ENCODE assay signal across 23 mouse cellular contexts in genomic region chr17:75233923-75234322, GRCm38 (mm10).
DNase-seq lines count a peak whose midpoint lies in the region; ATAC-seq and TF ChIP-seq lines count a peak whose summit lies in the region.
"Had no signal": no experiment of that assay in that cellular context is flagged by ENCODE, and none has a peak within 500 bp of the region (broad histone marks: within the 10 kb centered on the region; RNA-seq: fewer than 3 reads in every experiment).

No protein-coding gene starts in this region.

- peaks cover 0 to 14% of the 10 kb centered on the region in 2 experiments; a peak in 3 of 4 replicates for H3K4me1 ChIP-seq in CH12.LX (ENCODE audit: control insufficient read depth in 1 of 2, insufficient read depth in 2 of 2)
- H3K4me1 ChIP-seq in lung, postnatal 0 days (ENCODE audit: insufficient read depth, low read depth, low read length), result 0 out of 2 replicates have a peak, but pooled peaks cover 2% of the 10 kb centered on the region
- H3K4me1 ChIP-seq: embryonic facial prominence, embryonic 10.5 days; forebrain, embryonic 13.5 days; forebrain, embryonic 15.5 days had no signal

- H3K9ac ChIP-seq in CH12.LX (ENCODE audit: insufficient read depth, low read depth), result no peak overlapping the region
- H3K9ac ChIP-seq in lung, postnatal 0 days (replicated peaks; ENCODE audit: low read depth), result no peak overlapping the region
- H3K9ac ChIP-seq: embryonic facial prominence, embryonic 12.5 days; forebrain, embryonic 13.5 days; forebrain, embryonic 15.5 days; forebrain, postnatal 0 days had no signal

- H3K27me3 ChIP-seq in CH12.LX (replicated peaks), result no peaks in the 10 kb centered on the region
- no peaks in the 10 kb centered on the region for H3K27me3 ChIP-seq in lung, postnatal 0 days (replicated peaks; ENCODE audit: insufficient read depth, low read length)
- H3K27me3 ChIP-seq: embryonic facial prominence, embryonic 12.5 days; forebrain, embryonic 13.5 days; forebrain, embryonic 15.5 days had no signal

- dilution Hi-C loops in CH12.LX (cut with MboI; ENCODE audit: extremely low pct_ligation_motif_present, extremely low pct_unique_long_range_greater_than_20kb, low sequenced_read_pairs), result no loop called here

- TF ChIP-seq EP300 in CH12.LX (IDR thresholded peaks at IDR 0.05; ENCODE audit: low read length), result no peak
- no peak for TF ChIP-seq EP300 in lung, postnatal 0 days (IDR thresholded peaks at IDR 0.05)

- TF ChIP-seq CTCF in CH12.LX (conservative IDR thresholded peaks at IDR 0.05 in 1 of 2, IDR thresholded peaks at IDR 0.05 in 1 of 2; ENCODE audit: low read depth in 2 of 2, low read length in 2 of 2), result no peak
- no peak for TF ChIP-seq CTCF in lung, postnatal 0 days (IDR thresholded peaks at IDR 0.05)

- H3K27ac ChIP-seq in CH12.LX (ENCODE audit: insufficient read depth, low read depth), result no peak overlapping the region
- H3K27ac ChIP-seq in lung, postnatal 0 days (ENCODE audit: low read length), result no peak overlapping the region
- H3K27ac ChIP-seq: embryonic facial prominence, embryonic 10.5 days; embryonic facial prominence, embryonic 12.5 days; forebrain, embryonic 13.5 days; forebrain, embryonic 15.5 days had no signal

- WGBS in lung, postnatal 0 days, result 78% methylated on average over 4 of the region's 4 CpGs

- TF ChIP-seq POLR2A in CH12.LX (IDR thresholded peaks at IDR 0.05; ENCODE audit: low read depth, low read length), result no peak

- DNase-seq in CH12.LX (ENCODE audit: extremely low read depth), result peak; percentile 37
- no peak for DNase-seq in adrenal gland, adult (ENCODE audit: inconsistent age in 2 of 2, low spot score in 1 of 2)
- DNase-seq in kidney, postnatal 14 days, result no peak
- DNase-seq in lung, postnatal 0 days (ENCODE audit: low spot score), result no peak
- DNase-seq: adrenal gland, adult 8-10 months; adrenal gland, postnatal 14 days; adrenal gland, postnatal 36 days; B cell, adult 2 months; cerebellum, adult 11 months; cerebellum, adult 18-20 months; cerebellum, adult 8-10 months; cerebellum, adult 9-11 months; cerebellum, postnatal 14 days; cerebellum, postnatal 36 days; forebrain, postnatal 0 days had no signal

- ATAC-seq in common myeloid progenitor, adult 5-6 weeks (replicated peaks; ENCODE audit: low read depth, poor library complexity, severe bottlenecking), result peak; percentile 95
- ATAC-seq in hematopoietic stem cell, adult 5-6 weeks (replicated peaks in 1 of 2; ENCODE audit: insufficient read depth in 1 of 2, low FRiP score in 2 of 2, low TSS enrichment in 1 of 2, low read depth in 1 of 2, poor library complexity in 2 of 2, severe bottlenecking in 2 of 2), result peak; percentile 86 to 88
- peak; percentile 98 for ATAC-seq in megakaryocyte progenitor cell, adult 5-6 weeks (replicated peaks; ENCODE audit: poor library complexity)
- no peak for ATAC-seq in lung, postnatal 0 days
- ATAC-seq: CD4-positive, CD25-positive, alpha-beta regulatory T cell, adult 4 months; forebrain, embryonic 13.5 days; forebrain, embryonic 15.5 days; forebrain, postnatal 0 days had no signal

- H3K4me2 ChIP-seq in CH12.LX (ENCODE audit: insufficient read depth, low read depth, poor library complexity, severe bottlenecking), result no peak overlapping the region
- H3K4me2 ChIP-seq in lung, postnatal 0 days (replicated peaks; ENCODE audit: low read depth, low read length), result no peak overlapping the region
- H3K4me2 ChIP-seq: embryonic facial prominence, embryonic 12.5 days; forebrain, embryonic 13.5 days; forebrain, embryonic 15.5 days had no signal

- in situ Hi-C loops in CH12.LX (cut with MboI; ENCODE audit: low pct_ligation_motif_present, low pct_unique_long_range_greater_than_20kb, low sequenced_read_pairs), result no loop called here

- no peak for TF ChIP-seq RAD21 in CH12.LX (IDR thresholded peaks at IDR 0.05; ENCODE audit: low read depth, low read length)

- H3K36me3 ChIP-seq in CH12.LX (replicated peaks in 1 of 2; ENCODE audit: control insufficient read depth in 1 of 2, insufficient read depth in 1 of 2, low read length in 1 of 2), result no peaks in the 10 kb centered on the region
- H3K36me3 ChIP-seq in lung, postnatal 0 days (ENCODE audit: insufficient read depth, low read length), result no peaks in the 10 kb centered on the region
- H3K36me3 ChIP-seq: embryonic facial prominence, embryonic 10.5 days; embryonic facial prominence, embryonic 12.5 days; forebrain, embryonic 15.5 days had no signal

- no peaks in the 10 kb centered on the region for H3K9me3 ChIP-seq in CH12.LX (replicated peaks; ENCODE audit: low read length)
- H3K9me3 ChIP-seq in lung, postnatal 0 days (ENCODE audit: low read length), result no peaks in the 10 kb centered on the region
- H3K9me3 ChIP-seq: embryonic facial prominence, embryonic 10.5 days; embryonic facial prominence, embryonic 12.5 days; forebrain, embryonic 13.5 days; forebrain, embryonic 15.5 days had no signal

- H3K4me3 ChIP-seq in CH12.LX (replicated peaks in 1 of 3; ENCODE audit: low read depth in 2 of 3, low read length in 2 of 3, poor library complexity in 1 of 3), result no peak overlapping the region
- no peak overlapping the region for H3K4me3 ChIP-seq in lung, postnatal 0 days (ENCODE audit: low read depth, low read length)
- H3K4me3 ChIP-seq: embryonic facial prominence, embryonic 10.5 days; embryonic facial prominence, embryonic 12.5 days; forebrain, embryonic 13.5 days; forebrain, embryonic 15.5 days had no signal

- no peaks in the 10 kb centered on the region for H3K79me2 ChIP-seq in CH12.LX (replicated peaks; ENCODE audit: control insufficient read depth, extremely low read depth, insufficient read depth, poor library complexity, severe bottlenecking)

TF ChIP-seq in CH12.LX, 34 proteins besides CTCF, POLR2A, EP300 and RAD21:
- TF ChIP-seq MAFK (IDR thresholded peaks at IDR 0.05; ENCODE audit: insufficient replicate concordance, low read length), result no peak
- TF ChIP-seq CHD2 (IDR thresholded peaks at IDR 0.05; ENCODE audit: low read length), result no peak
- TF ChIP-seq MYC (IDR thresholded peaks at IDR 0.05; ENCODE audit: low read depth, low read length), result no peak
